Mouse (Mus musculus): ENCODE results near the gene Sipa1l2. TPM values are rescaled to one million over a fixed set of nuclear protein-coding genes. Genes with fewer than 3 reads are reported as not detected.

Gene Sipa1l2
- polyA plus RNA-seq, 1 experiment from 2014 or later = 25.3 TPM

GRCm38 (mm10) chr8:125604817-125605512 lies 35.4 kb upstream of the Sipa1l2 start:
- Histone ChIP-seq H3K27ac (replicated peaks) (no peak overlapping the region), H3K9ac (no peak overlapping the region), H3K27me3 (no peaks in the 10 kb centered on the region), H3K4me1 (replicated peaks) (no peaks in the 10 kb centered on the region), H3K4me2 (no peak overlapping the region), H3K36me3 (no peaks in the 10 kb centered on the region), H3K4me3 (no peak overlapping the region), H3K9me3 (no peaks in the 10 kb centered on the region)
- 77% methylated on average over 8 of the region's 8 CpGs for WGBS
- ATAC-seq (ENCODE audit: low FRiP score, low read depth) = no peak

DNA sequence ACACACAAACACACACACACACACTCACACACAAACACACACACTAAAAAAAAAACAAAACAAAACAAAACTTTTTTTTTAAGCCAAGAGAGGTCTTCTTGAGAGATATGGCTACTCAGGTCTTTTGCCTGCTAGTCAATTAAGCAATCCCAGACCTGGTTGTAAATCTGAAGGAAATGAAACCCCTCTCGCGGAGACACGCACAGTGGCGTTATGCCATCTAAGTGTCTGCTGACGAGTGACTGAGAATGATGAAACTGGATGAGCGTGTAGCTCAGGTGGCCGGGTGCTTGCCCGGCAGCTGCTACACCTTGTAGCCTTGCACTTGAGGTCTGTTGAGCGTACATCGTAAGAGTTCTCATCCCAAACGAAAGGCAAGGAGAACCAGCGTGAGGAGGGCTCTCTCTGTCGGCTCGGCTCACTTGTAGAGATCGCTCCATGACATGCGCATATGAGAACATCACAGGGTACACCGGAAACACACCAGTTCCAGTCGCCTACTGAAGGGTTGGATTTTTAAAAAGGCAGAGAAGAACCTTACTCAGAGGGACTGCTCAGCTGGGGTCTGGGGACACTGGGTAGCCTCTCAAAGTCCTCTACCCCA lies 34.7 kb upstream of the Sipa1l2 start:
- H3K9me3 ChIP-seq = no peaks in the 10 kb centered on the region
- ATAC-seq (ENCODE audit: low FRiP score, low read depth) = no peak

DNA sequence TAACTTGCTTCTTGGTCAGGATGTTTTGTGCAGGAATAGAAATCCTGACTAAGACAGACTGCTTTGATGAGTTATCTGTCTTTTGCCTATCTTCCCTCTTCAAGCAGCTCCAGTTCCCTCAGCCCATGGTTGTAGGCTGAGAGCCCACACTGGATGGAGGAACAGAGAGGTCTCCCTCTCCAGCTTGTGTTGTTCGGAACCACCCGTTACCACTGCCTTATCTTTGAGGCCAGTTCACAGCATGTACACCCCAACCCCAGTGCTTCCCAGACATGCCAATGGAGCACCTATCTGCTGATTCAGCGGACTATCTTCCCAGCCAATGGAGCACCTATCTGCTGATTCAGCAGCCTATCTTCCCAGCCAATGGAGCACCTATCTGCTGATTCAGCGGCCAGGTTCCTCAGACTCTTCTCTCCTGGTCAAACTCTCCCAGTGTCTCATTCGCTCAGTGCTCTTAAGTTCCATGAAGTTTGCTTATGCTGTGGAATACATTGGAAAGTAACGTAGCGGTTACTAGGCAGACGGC lies 33.8 kb upstream of the Sipa1l2 start:
- H3K27me3 ChIP-seq = no peaks in the 10 kb centered on the region
- no peaks in the 10 kb centered on the region for H3K9me3 ChIP-seq
- no peaks in the 10 kb centered on the region for H3K4me1 ChIP-seq (replicated peaks)
- no peak overlapping the region for H3K4me2 ChIP-seq
- no peak overlapping the region for H3K9ac ChIP-seq
- 87% methylated on average over 8 of the region's 8 CpGs for WGBS
- no peak overlapping the region for H3K4me3 ChIP-seq
- no peak overlapping the region for H3K27ac ChIP-seq (replicated peaks)
- H3K36me3 ChIP-seq = no peaks in the 10 kb centered on the region
- no peak for ATAC-seq (ENCODE audit: low FRiP score, low read depth)

More for the DNA sequence above, 34.7 kb upstream of the Sipa1l2 start:
- no peak overlapping the region for H3K27ac ChIP-seq (replicated peaks)
- H3K36me3 ChIP-seq = no peaks in the 10 kb centered on the region
- H3K9ac ChIP-seq = no peak overlapping the region
- H3K4me3 ChIP-seq = no peak overlapping the region
- 87% methylated on average over 18 of the region's 18 CpGs for WGBS
- no peaks in the 10 kb centered on the region for H3K4me1 ChIP-seq (replicated peaks)
- H3K4me2 ChIP-seq = no peak overlapping the region
- no peaks in the 10 kb centered on the region for H3K27me3 ChIP-seq

DNA sequence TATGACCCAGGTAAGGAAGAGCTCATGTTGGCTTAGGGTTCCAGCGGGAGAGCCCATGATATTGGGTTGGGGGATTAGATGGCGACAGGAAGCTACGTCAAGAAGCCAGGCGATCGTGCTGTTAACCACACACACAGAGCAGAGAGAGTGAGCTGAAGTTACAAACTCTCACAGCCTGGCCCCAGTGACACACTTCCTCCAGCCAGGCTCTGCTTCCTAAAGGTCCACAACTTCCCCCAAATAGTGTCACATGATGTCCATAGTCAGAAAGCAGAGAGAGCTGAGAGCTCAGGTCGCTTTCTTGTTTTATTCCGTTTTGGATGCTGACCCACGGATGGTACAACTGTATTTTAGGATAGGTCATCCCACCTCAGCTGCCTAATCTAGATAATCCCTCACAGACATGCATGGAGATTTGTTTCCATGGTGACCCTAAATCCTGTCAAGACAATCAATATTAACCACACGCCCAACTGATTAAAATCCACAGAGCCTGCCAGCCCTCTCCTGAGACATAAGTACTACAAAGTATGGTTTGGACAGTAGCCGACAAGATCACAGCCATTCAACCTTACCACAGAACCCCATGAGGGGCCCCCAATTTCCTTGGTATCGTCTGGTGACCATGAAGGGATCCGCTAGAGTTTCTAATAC lies 30.6 kb upstream of the Sipa1l2 start:
- Histone ChIP-seq H3K9ac (no peak overlapping the region), H3K4me2 (no peak overlapping the region), H3K4me1 (replicated peaks) (0 out of 2 replicates have a peak, but pooled peaks cover 2% of the 10 kb centered on the region), H3K27ac (replicated peaks) (no peak overlapping the region), H3K9me3 (no peaks in the 10 kb centered on the region), H3K36me3 (no peaks in the 10 kb centered on the region), H3K27me3 (no peaks in the 10 kb centered on the region), H3K4me3 (no peak overlapping the region)
- ATAC-seq (ENCODE audit: low FRiP score, low read depth) = no peak
- WGBS = 84% methylated on average over 12 of the region's 12 CpGs

- Histone ChIP-seq H3K27ac (replicated peaks) (no peak overlapping the region), H3K27me3 (no peaks in the 10 kb centered on the region), H3K36me3 (no peaks in the 10 kb centered on the region), H3K9ac (no peak overlapping the region), H3K4me2 (no peak overlapping the region), H3K4me3 (no peak overlapping the region), H3K9me3 (no peaks in the 10 kb centered on the region), H3K4me1 (replicated peaks) (peaks cover 9% of the 10 kb centered on the region; the same call in 1 of the 2 replicates)
- WGBS = 44% methylated on average over 17 of the region's 17 CpGs
- ATAC-seq (ENCODE audit: low FRiP score, low read depth) = 0 out of 2 replicates have a peak, but pooled peaks have one; percentile 15
Observed at GRCm38 (mm10) chr8:125595571-125596508, 26.2 kb upstream of the Sipa1l2 start.

- no peak overlapping the region for H3K4me2 ChIP-seq
- 0 out of 2 replicates have a peak, but pooled peaks have one; percentile 19 for ATAC-seq (ENCODE audit: low FRiP score, low read depth)
- H3K36me3 ChIP-seq = no peaks in the 10 kb centered on the region
- H3K4me1 ChIP-seq (replicated peaks) = peaks cover 16% of the 10 kb centered on the region
- WGBS = 15% methylated on average over 3 of the region's 3 CpGs
- no peaks in the 10 kb centered on the region for H3K9me3 ChIP-seq
- H3K27me3 ChIP-seq = no peaks in the 10 kb centered on the region
- no peak overlapping the region for H3K4me3 ChIP-seq
- no peak overlapping the region for H3K27ac ChIP-seq (replicated peaks)
- H3K9ac ChIP-seq = no peak overlapping the region
Observed at GRCm38 (mm10) chr8:125590363-125590762, 20.8 kb upstream of the Sipa1l2 start.

- H3K4me2 ChIP-seq = no peak overlapping the region
- 81% methylated on average over 7 of the region's 7 CpGs for WGBS
- no peak for ATAC-seq (ENCODE audit: low FRiP score, low read depth)
- H3K9ac ChIP-seq = no peak overlapping the region
- H3K9me3 ChIP-seq = no peaks in the 10 kb centered on the region
- no peaks in the 10 kb centered on the region for H3K36me3 ChIP-seq
- no peak overlapping the region for H3K27ac ChIP-seq (replicated peaks)
- peaks cover 16% of the 10 kb centered on the region for H3K4me1 ChIP-seq (replicated peaks)
- no peak overlapping the region for H3K4me3 ChIP-seq
- no peaks in the 10 kb centered on the region for H3K27me3 ChIP-seq
Observed at GRCm38 (mm10) chr8:125586587-125586986, 17.0 kb upstream of the Sipa1l2 start.

- Histone ChIP-seq H3K4me3 (no peak overlapping the region), H3K4me1 (replicated peaks) (no peaks in the 10 kb centered on the region), H3K9me3 (no peaks in the 10 kb centered on the region), H3K27me3 (no peaks in the 10 kb centered on the region), H3K9ac (no peak overlapping the region), H3K4me2 (no peak overlapping the region), H3K36me3 (no peaks in the 10 kb centered on the region), H3K27ac (replicated peaks) (no peak overlapping the region)
- 83% methylated on average over 3 of the region's 3 CpGs for WGBS
- ATAC-seq (ENCODE audit: low FRiP score, low read depth) = no peak
Observed at GRCm38 (mm10) chr8:125584276-125584675, 14.7 kb upstream of the Sipa1l2 start.

DNA sequence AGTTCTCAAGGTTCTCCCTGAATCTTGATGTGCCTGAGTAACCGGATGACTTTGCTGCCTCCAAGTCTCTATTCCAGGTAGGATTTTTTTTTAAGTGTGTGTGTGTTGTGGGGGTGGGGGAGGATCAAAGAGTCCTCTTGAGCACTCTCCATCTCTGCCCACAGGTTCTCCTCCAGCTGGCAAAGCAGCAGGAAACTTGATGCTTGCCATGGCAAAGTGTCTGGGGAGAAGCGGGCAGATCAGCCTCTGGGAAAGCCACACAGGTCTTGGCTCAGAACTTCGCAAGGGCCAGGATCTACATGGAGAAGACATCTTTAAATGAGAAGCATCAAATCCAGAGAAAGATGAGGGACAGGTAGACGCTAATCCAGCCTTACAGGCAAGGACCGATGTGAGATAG lies 10.8 kb upstream of the Sipa1l2 start:
- Histone ChIP-seq H3K4me1 (replicated peaks) (no peaks in the 10 kb centered on the region), H3K36me3 (no peaks in the 10 kb centered on the region), H3K9me3 (no peaks in the 10 kb centered on the region), H3K27me3 (no peaks in the 10 kb centered on the region), H3K4me3 (no peak overlapping the region), H3K27ac (replicated peaks) (no peak overlapping the region), H3K9ac (no peak overlapping the region), H3K4me2 (no peak overlapping the region)
- no peak for ATAC-seq (ENCODE audit: low FRiP score, low read depth)
- whole genome bisulfite sequencing = 89% methylated on average over 5 of the region's 5 CpGs

GRCm38 (mm10) chr8:125576127-125576526 lies 6.5 kb upstream of the Sipa1l2 start:
- Histone ChIP-seq H3K36me3 (no peaks in the 10 kb centered on the region), H3K4me1 (replicated peaks) (no peaks in the 10 kb centered on the region), H3K27ac (replicated peaks) (no peak overlapping the region), H3K9ac (no peak overlapping the region), H3K27me3 (0 out of 2 replicates have a peak, but pooled peaks cover 3% of the 10 kb centered on the region), H3K4me2 (no peak overlapping the region), H3K9me3 (no peaks in the 10 kb centered on the region), H3K4me3 (no peak overlapping the region)
- WGBS = 84% methylated on average over 4 of the region's 4 CpGs
- ATAC-seq (ENCODE audit: low FRiP score, low read depth) = no peak

DNA sequence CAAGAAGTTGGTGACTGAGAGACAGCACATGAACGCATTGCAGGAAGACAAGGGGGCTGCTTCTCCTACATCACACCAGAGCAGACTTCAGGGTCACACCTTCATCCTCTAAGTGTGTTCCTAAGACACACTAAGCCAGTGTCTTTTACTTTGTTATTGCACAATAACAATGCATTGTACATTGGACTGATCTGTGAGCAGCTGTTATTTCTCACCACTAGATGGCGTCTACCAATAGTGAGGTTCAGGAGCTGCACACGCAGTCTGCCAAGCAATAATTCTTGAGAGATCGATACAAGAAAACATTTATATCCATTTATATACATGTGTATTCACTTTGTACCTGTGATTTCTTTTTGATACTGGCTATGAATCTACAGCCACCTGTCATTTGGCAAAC lies 4.7 kb upstream of the Sipa1l2 start:
- peaks cover 5% of the 10 kb centered on the region; the same call in 1 of the 2 replicates for H3K4me1 ChIP-seq (replicated peaks)
- no peaks in the 10 kb centered on the region for H3K9me3 ChIP-seq
- H3K27me3 ChIP-seq = 0 out of 2 replicates have a peak, but pooled peaks cover 3% of the 10 kb centered on the region
- whole genome bisulfite sequencing = 23% methylated on average over 4 of the region's 4 CpGs
- no peak overlapping the region for H3K4me2 ChIP-seq
- H3K27ac ChIP-seq (replicated peaks) = no peak overlapping the region
- ATAC-seq (ENCODE audit: low FRiP score, low read depth) = no peak
- H3K9ac ChIP-seq = no peak overlapping the region
- H3K4me3 ChIP-seq = no peak overlapping the region
- no peaks in the 10 kb centered on the region for H3K36me3 ChIP-seq

Measured in hindbrain, embryonic 15.5 days (tissue).